Mouse (Mus musculus) limb, embryonic 15.5 days (tissue): ENCODE results near the gene Nfic. TPM values are rescaled to one million over a fixed set of nuclear protein-coding genes. Genes with fewer than 3 reads are reported as not detected.

Experiments
- ATAC-seq: fragments of 200-750 bp; cut with Nextera tagmentation; 2 replicates; pipeline ENCODE4 v1.8.0; 2017; ENCODE audit warnings: low read depth, moderate TSS enrichment; ENCODE audit not compliant: insufficient number of reproducible peaks, low FRiP score, low TSS enrichment
- H3K27ac ChIP-seq: fragments of 300-500 bp; sonication (generic); 2 replicates; pipeline ENCODE4 v1.5.1; 2015; ENCODE audit warnings: moderate library complexity, mild to moderate bottlenecking, inconsistent platforms
- H3K27me3 ChIP-seq: fragments of 300-500 bp; sonication (generic); 2 replicates; pipeline ENCODE4 v1.6.1; 2015; ENCODE audit warnings: inconsistent platforms
- H3K36me3 ChIP-seq: fragments of 300-500 bp; sonication (generic); 2 replicates; pipeline ENCODE4 v1.6.1; 2015; ENCODE audit warnings: inconsistent platforms
- H3K4me1 ChIP-seq: fragments of 300-500 bp; sonication (generic); 2 replicates; pipeline ENCODE4 v1.6.1; 2015; ENCODE audit warnings: inconsistent platforms
- H3K4me2 ChIP-seq: fragments of 300-500 bp; sonication (generic); 2 replicates; pipeline ENCODE4 v1.6.1; 2015; ENCODE audit warnings: mild to moderate bottlenecking, inconsistent platforms
- H3K4me3 ChIP-seq: fragments of 300-500 bp; sonication (generic); 2 replicates; pipeline ENCODE4 v1.5.1; 2015; ENCODE audit warnings: mild to moderate bottlenecking, inconsistent platforms
- H3K9ac ChIP-seq: fragments of 300-500 bp; sonication (generic); 2 replicates; pipeline ENCODE4 v1.6.1; 2015; ENCODE audit warnings: inconsistent platforms
- H3K9me3 ChIP-seq: fragments of 300-500 bp; sonication (generic); 2 replicates; pipeline ENCODE4 v1.6.1; 2016; ENCODE audit warnings: inconsistent platforms
- whole genome bisulfite sequencing: fragments of 180-500 bp; shearing (Covaris S2); methylation state at CpG from one replicate; pipeline ENCODE4 v1.1.7; 2015; 5-methylcytosine and 5-hydroxymethylcytosine counted together
- polyA plus RNA-seq: library from polyadenylated mRNA; unstranded; fragments of >200 nt; fragmentation: Nextera tagmentation; extraction: Ambion mirVana; gene quantifications from 2 replicates; pipeline ENCODE4 v1.2.1, GENCODE M21; 2015

Gene Nfic
- polyA plus RNA-seq, 1 experiment from 2014 or later, result 138 TPM

DNA sequence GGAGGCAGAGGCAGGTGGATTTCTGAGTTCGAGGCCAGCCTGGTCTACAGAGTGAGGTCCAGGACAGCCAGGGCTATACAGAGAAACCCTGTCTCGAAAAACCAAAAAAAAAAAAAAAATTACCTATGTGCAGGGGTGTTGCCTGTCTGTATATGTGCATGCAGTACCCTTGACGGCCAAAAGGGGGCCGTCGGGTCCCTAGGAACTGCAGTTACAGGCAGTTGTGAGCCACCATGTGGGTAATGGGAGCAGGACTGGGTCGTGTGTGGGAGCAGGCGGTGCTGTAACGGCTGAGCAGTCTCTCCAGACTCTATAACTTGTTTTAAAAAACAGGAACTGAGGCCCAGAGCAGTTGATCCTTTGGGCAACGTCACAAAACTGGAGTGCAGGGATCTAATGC is 28.5 kb upstream of the Nfic start:
- ATAC-seq, result no peak
- Histone ChIP-seq H3K9me3 (no peaks in the 10 kb centered on the region), H3K27ac (no peak overlapping the region), H3K4me3 (no peak overlapping the region), H3K9ac (no peak overlapping the region), H3K4me1 (peaks cover 9% of the 10 kb centered on the region), H3K27me3 (peaks cover 29% of the 10 kb centered on the region), H3K4me2 (no peak overlapping the region), H3K36me3 (peaks cover 27% of the 10 kb centered on the region)
- WGBS, result 22% methylated on average over 9 of the region's 9 CpGs

GRCm38 (mm10) chr10:81482533-81482889 is 27.1 kb upstream of the Nfic start, which contains the start of gene Celf5:
Gene Celf5 (minus strand): TSS chr10:81482709.
- Histone ChIP-seq H3K36me3 (peaks cover 13% of the 10 kb centered on the region), H3K4me1 (peaks cover 9% of the 10 kb centered on the region), H3K27me3 (peaks cover 43% of the 10 kb centered on the region), H3K9ac (peak within 1 kb of the TSS; percentile 58), H3K27ac (no peak within 1 kb of the TSS), H3K4me2 (peak within 1 kb of the TSS; percentile 87), H3K4me3 (peak within 1 kb of the TSS; percentile 52), H3K9me3 (no peaks in the 10 kb centered on the region)
- WGBS, result under 1% methylated on average over 36 of the region's 36 CpGs
- no peak for ATAC-seq

- Histone ChIP-seq H3K4me2 (peak overlapping the region; percentile 87), H3K36me3 (peaks cover 6% of the 10 kb centered on the region), H3K9ac (peak overlapping the region; percentile 58), H3K4me1 (peaks cover 12% of the 10 kb centered on the region), H3K27me3 (peaks cover 49% of the 10 kb centered on the region), H3K4me3 (peak overlapping the region; percentile 52), H3K27ac (no peak overlapping the region), H3K9me3 (no peaks in the 10 kb centered on the region)
- WGBS, result 4% methylated on average over 35 of the region's 35 CpGs
- ATAC-seq, result no peak
These were observed 26.4 kb upstream of the Nfic start for GRCm38 (mm10) chr10:81481605-81482532.

- H3K9ac ChIP-seq, result no peak overlapping the region
- H3K4me3 ChIP-seq, result no peak overlapping the region
- H3K36me3 ChIP-seq, result no peaks in the 10 kb centered on the region
- no peaks in the 10 kb centered on the region for H3K9me3 ChIP-seq
- no peak overlapping the region for H3K27ac ChIP-seq
- peaks cover 89% of the 10 kb centered on the region for H3K27me3 ChIP-seq
- H3K4me1 ChIP-seq, result peaks cover 11% of the 10 kb centered on the region
- ATAC-seq, result no peak
- no peak overlapping the region for H3K4me2 ChIP-seq
- 75% methylated on average over 10 of the region's 10 CpGs for WGBS
These were observed 19.0 kb upstream of the Nfic start for GRCm38 (mm10) chr10:81474461-81474860.

GRCm38 (mm10) chr10:81473003-81473451 is 17.6 kb upstream of the Nfic start:
- no peaks in the 10 kb centered on the region for H3K9me3 ChIP-seq
- ATAC-seq, result no peak
- H3K9ac ChIP-seq, result no peak overlapping the region
- H3K27ac ChIP-seq, result no peak overlapping the region
- H3K36me3 ChIP-seq, result no peaks in the 10 kb centered on the region
- H3K4me2 ChIP-seq, result no peak overlapping the region
- H3K27me3 ChIP-seq, result peaks cover 94% of the 10 kb centered on the region
- WGBS, result 1% methylated on average over 21 of the region's 22 CpGs
- no peak overlapping the region for H3K4me3 ChIP-seq
- peaks cover 11% of the 10 kb centered on the region for H3K4me1 ChIP-seq

- Histone ChIP-seq H3K4me2 (no peak overlapping the region), H3K4me3 (no peak overlapping the region), H3K27me3 (peaks cover 94% of the 10 kb centered on the region)
These were observed 17.1 kb upstream of the Nfic start for GRCm38 (mm10) chr10:81472403-81473002.

GRCm38 (mm10) chr10:81470454-81470853 is 15.0 kb upstream of the Nfic start:
- no peak for ATAC-seq
- Histone ChIP-seq H3K27ac (no peak overlapping the region), H3K4me3 (no peak overlapping the region), H3K27me3 (peaks cover 96% of the 10 kb centered on the region), H3K9me3 (no peaks in the 10 kb centered on the region), H3K4me1 (peaks cover 8% of the 10 kb centered on the region), H3K36me3 (no peaks in the 10 kb centered on the region), H3K9ac (no peak overlapping the region), H3K4me2 (no peak overlapping the region)
- WGBS, result 46% methylated on average over 18 of the region's 18 CpGs

More at GRCm38 (mm10) chr10:81472403-81473002, 17.1 kb upstream of the Nfic start:
- peaks cover 11% of the 10 kb centered on the region for H3K4me1 ChIP-seq
- no peak overlapping the region for H3K27ac ChIP-seq
- H3K9ac ChIP-seq, result no peak overlapping the region
- ATAC-seq, result no peak
- WGBS, result 6% methylated on average over 16 of the region's 18 CpGs
- no peaks in the 10 kb centered on the region for H3K36me3 ChIP-seq
- no peaks in the 10 kb centered on the region for H3K9me3 ChIP-seq

GRCm38 (mm10) chr10:81469253-81469652 is 13.8 kb upstream of the Nfic start:
- Histone ChIP-seq H3K4me2 (no peak overlapping the region), H3K4me3 (no peak overlapping the region), H3K9ac (no peak overlapping the region), H3K4me1 (peaks cover 20% of the 10 kb centered on the region), H3K9me3 (no peaks in the 10 kb centered on the region), H3K36me3 (no peaks in the 10 kb centered on the region), H3K27ac (no peak overlapping the region), H3K27me3 (peaks cover 97% of the 10 kb centered on the region)
- 75% methylated on average over 5 of the region's 5 CpGs for WGBS
- ATAC-seq, result no peak

DNA sequence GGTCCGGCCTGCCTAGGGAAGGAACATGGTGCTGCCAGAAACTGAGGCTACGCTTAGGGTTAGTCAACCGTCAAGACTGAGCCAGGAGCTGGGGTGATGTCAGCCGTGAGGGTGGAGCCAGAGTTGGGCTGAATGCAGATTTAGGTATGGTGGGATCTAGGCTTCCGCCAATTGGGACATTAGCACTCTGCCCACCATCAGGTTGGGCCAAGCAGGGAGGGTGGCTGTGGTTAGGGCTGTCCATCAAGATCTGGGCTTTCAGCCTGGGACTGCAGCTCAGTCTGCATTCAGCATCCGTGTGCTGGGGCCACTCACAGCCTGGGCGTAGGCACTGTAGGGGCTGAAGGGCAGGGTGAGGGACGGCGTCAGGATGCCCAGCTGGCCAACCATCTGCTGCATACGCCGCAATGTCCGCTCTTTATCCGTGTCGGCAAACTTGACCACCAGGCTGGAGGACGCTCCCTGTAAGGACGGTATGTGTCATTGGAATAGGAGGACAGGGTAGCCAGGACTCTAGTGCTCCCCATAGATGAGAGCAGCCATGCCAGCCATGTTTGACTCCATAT is 12.3 kb upstream of the Nfic start:
- Histone ChIP-seq H3K9ac (no peak overlapping the region), H3K4me3 (no peak overlapping the region), H3K9me3 (no peaks in the 10 kb centered on the region), H3K4me1 (peaks cover 18% of the 10 kb centered on the region), H3K27me3 (peaks cover 97% of the 10 kb centered on the region), H3K27ac (no peak overlapping the region), H3K4me2 (no peak overlapping the region), H3K36me3 (no peaks in the 10 kb centered on the region)
- 87% methylated on average over 16 of the region's 16 CpGs for WGBS
- ATAC-seq, result no peak

- WGBS, result 54% methylated on average over 14 of the region's 14 CpGs
- no peaks in the 10 kb centered on the region for H3K9me3 ChIP-seq
- H3K4me2 ChIP-seq, result no peak overlapping the region
- H3K4me3 ChIP-seq, result no peak overlapping the region
- peaks cover 98% of the 10 kb centered on the region for H3K27me3 ChIP-seq
- H3K9ac ChIP-seq, result no peak overlapping the region
- no peaks in the 10 kb centered on the region for H3K36me3 ChIP-seq
- no peak overlapping the region for H3K27ac ChIP-seq
- peaks cover 20% of the 10 kb centered on the region for H3K4me1 ChIP-seq
- no peak for ATAC-seq
These were observed 11.4 kb upstream of the Nfic start for GRCm38 (mm10) chr10:81466881-81467280.

GRCm38 (mm10) chr10:81466066-81466465 is 10.6 kb upstream of the Nfic start:
- Histone ChIP-seq H3K27me3 (peaks cover 98% of the 10 kb centered on the region), H3K4me2 (no peak overlapping the region), H3K9ac (no peak overlapping the region), H3K4me3 (no peak overlapping the region), H3K27ac (no peak overlapping the region), H3K4me1 (peaks cover 24% of the 10 kb centered on the region), H3K36me3 (no peaks in the 10 kb centered on the region), H3K9me3 (no peaks in the 10 kb centered on the region)
- 87% methylated on average over 2 of the region's 2 CpGs for WGBS
- no peak for ATAC-seq

DNA sequence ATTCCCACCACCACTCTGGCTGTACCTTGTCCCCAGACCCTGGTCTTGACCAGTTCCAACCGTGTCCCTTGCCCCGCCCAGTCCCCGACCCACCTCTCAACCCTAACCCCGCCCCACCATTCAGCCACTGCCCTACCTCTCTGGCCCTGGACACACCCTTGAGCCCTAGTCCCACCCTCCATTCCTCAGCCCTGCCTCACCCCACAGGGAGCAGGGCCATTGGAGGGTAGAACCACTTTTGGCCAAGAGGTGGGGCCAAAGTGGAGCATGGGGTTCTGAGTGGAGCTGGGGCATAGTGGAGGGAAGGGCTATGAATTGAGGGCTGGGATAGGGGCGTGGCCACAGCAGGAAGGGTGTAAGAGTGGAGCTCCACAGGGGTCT is 9.8 kb upstream of the Nfic start:
- H3K27me3 ChIP-seq, result peaks cover 99% of the 10 kb centered on the region
- peaks cover 24% of the 10 kb centered on the region for H3K4me1 ChIP-seq
- H3K9ac ChIP-seq, result no peak overlapping the region
- H3K4me3 ChIP-seq, result no peak overlapping the region
- no peak for ATAC-seq
- WGBS, result 1% methylated on average over 5 of the region's 5 CpGs
- H3K9me3 ChIP-seq, result no peaks in the 10 kb centered on the region
- no peaks in the 10 kb centered on the region for H3K36me3 ChIP-seq
- no peak overlapping the region for H3K27ac ChIP-seq
- no peak overlapping the region for H3K4me2 ChIP-seq
